Mouse (Mus musculus): ENCODE measurements around the gene Mnd1.

DNA sequence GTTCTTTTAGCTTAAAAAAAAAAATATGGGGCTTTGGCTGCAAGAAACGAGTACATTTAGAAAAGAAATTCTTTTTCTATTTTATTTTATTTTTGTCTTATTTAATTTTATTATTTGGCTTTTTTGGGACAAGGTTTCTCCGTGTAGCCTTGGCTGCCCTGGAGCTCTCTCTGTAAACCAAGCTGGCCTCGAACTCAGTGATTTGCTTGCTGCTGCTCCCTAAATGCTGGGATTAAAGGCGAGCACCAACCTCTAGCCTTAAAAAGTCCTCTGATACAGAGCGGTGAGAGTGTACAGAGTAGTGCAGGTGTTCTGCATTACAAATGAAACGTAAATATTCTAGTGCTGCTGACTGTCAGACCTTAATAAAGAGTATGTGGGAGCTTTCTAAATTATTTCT lies 519 bp upstream of the Mnd1 start:
- TF ChIP-seq CTCF (IDR thresholded peaks at IDR 0.05; ENCODE audit: extremely low read depth, insufficient read depth, insufficient read length, insufficient replicate concordance) = no peak
- TF ChIP-seq POLR2A (IDR thresholded peaks at IDR 0.05; ENCODE audit: low read depth, low read length) = no peak

Measured in spleen, adult 2 months (tissue).